Mouse (Mus musculus) brain, embryonic 14.5 days (tissue): ENCODE measurements around the gene Esp18.

Source experiments
- CTCF ChIP-seq: fragments of 200-500 bp; IDR thresholded peaks from 2 replicates; pipeline ENCODE4 v1.5.1; 2012; ENCODE audit warnings: inconsistent platforms, mild to moderate bottlenecking, moderate library complexity, borderline replicate concordance; ENCODE audit not compliant: insufficient read depth, insufficient read length; ENCODE audit errors: extremely low read depth
- POLR2A ChIP-seq: fragments of 200-500 bp; IDR thresholded peaks from 2 replicates; pipeline ENCODE4 v1.6.1; 2012; ENCODE audit warnings: mild to moderate bottlenecking, inconsistent platforms, borderline replicate concordance; ENCODE audit not compliant: poor library complexity, insufficient read depth, insufficient read length, severe bottlenecking; ENCODE audit errors: extremely low read depth

GRCm38 (mm10) chr17:39363316-39363715 lies 42.8 kb upstream of the Esp18 start:
- TF ChIP-seq CTCF (no peak), POLR2A (no peak)
